Mouse (Mus musculus): ENCODE measurements at regions not wholly inside any gene's neighbourhood (a gene's known extent, or its start where the extent isn't known, plus 50 kb on each side); places are given as distances from the start of the nearest gene placed in this dataset.

DNA sequence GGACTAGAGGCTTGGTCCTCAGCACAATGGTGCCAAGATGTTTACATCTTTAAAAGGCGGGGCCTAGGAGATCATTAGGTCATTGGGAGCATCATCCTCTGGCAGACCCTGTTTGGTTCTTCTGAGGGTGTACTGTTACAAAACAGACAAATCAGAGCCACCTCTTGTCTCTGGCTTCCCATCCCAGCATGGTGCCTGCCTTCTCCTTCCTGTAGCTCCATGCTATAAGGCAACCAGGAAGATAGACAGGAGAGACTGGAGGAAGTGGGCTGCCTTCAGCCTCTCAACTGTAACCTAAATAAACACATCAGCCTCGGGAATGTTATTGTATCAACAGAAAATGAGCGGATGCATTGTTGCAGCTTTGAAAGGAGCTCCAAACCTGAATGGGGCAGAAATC is 529.8 kb upstream of the Gm765 start:
- DNase-seq (ENCODE audit: low read depth): no peak

DNA sequence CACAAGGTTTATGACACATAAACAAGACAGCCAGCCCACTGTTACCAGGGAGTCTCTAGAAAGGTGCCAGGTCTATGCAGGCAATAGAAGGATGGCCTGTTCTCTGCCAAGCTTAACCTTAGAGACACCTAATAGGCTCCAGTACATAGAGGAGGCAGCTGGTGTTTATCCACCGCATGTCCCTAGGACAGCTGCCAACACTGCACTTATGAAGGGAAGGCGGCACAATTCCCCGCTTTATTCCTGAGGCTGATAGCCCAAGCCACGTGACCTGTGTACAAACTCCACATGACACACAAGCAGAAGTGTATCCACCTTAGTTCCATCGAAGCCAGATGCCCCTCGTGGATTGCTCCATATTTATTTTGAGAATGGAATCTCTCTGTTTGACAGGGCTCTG is 527.2 kb upstream of the Gm765 start:
- DNase-seq (ENCODE audit: low read depth): no peak

DNA sequence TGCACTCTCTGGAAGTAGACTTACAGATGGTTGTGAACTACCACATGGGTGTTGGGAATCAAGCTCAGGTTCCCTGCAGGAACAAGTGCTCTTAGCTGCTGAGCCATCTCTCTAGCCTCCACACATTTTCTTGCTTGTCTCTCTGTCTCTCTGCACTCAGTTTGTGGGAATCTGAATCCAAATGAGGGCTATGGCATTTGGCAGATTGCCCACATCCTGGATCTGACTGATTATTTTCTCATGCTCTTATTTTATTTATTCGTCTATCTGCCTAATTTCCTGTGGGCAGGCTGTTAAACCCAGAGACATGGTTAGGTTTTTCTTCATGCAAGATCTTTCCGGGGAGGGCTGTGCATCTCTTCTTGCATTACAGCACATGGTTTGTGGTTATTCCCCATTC is 521.8 kb upstream of the Gm765 start:
- no peak for DNase-seq (ENCODE audit: low read depth)

DNA sequence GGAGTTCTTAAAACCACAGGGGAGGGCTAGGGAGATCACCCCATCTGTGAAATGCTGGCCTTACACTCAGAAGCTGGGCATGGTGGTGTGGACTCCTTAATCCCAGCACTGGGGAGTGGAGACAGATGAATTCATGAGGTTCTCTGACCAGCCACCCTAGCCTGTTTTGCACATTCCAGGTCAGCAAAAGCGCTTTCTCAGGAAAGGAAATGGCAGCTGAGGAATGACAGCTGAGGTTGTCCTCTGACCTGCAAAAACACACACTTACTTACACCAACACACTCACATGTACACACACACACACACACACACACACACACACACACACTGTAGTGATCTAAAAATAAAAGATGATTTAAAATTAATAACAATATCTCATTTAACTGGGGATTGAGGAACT is 513.4 kb upstream of the Gm765 start:
- no peak for DNase-seq (ENCODE audit: low read depth)

DNA sequence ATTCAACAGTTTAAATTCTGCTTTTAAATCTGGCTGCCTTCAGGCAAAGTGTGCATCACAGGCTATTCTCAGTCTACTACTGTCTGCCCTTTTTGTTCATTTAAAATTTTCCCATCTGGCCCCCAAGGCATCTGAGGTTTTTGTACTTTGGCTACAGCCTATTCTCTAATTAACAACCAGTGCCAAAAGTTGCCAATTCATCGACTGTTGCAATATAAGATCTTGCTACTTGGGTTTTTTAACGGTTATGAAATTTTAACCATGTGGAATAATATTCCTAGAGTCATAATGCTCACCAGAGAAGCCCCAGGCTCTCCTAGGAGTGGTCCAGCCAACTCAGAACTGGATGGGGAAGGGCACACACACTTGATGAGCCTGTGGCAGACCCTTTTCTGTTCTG is 508.4 kb upstream of the Gm765 start:
- DNase-seq (ENCODE audit: low read depth): no peak

DNA sequence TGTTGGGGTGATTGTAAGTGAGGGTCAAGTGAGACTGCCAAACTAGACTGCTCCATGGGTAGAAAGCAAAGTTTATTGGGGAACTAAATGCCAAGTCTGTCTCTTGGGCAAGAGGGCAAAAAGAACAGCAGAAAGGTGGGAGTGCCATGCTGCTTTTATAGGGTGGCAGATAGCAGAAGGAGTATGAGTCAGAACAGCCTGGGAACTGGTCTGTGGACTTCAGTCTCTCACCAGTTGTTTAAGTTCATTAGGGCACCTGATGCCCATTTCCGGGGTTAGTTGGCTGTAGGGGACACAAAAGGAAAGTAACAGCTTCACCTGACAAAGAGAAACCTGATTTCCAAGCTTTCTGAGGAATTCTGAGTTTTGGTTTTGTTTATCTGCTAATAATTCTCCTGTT is 506.3 kb upstream of the Gm765 start:
- no peak for DNase-seq (ENCODE audit: low read depth)

DNA sequence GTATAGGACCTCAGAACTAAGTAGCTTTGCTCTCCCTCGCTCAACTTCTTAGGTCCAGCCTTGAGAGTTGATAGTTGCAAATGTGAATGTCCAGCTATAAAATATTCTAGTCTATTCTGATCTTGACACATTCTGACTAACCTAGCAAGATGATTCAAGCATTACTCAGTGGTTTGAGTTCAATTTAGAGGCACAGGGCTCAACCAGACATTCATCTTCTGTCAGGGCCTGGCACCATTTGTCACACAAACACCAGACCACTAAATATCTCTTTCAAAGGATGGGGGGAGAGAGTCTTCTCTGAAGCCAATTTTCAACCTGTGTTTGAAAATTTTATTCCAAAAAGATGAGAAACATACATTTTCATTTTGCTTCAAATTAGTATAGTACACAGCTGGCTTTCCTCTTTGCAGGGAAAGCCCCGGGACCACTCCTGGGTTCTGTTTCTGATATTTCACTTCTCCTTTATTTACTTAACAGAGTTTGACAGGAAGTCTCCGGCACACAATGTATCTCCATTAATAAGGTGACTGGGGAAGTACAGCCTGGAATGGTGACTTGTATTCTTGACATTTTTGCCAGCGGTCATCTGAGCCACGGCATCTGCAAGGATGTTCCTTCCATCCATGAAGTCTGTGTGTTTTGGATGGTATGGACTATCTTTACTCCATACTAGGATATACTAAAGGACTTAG is 503.6 kb upstream of the Gm765 start:
- no peak for DNase-seq (ENCODE audit: low read depth)

DNA sequence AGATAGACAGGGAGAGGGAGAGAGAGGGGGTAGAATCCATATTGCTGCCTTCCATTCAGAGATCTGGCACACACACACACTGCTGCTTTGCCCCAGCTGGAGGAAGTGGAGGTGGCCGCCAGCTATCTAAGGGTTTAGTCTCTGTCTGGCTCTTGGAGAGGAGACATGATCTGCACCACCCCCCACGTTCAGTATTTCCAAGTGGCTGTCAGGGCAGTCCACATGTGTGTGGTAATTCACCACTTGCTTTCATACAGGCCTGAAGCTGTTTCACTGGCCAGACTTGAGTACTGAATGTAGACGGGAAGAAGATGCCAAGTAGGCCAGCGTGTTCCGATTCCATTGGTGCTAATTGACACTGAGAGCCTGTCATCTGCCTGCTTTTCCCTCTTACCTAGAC is 501.0 kb upstream of the Gm765 start:
- peak; percentile 32 for DNase-seq (ENCODE audit: low read depth)

DNA sequence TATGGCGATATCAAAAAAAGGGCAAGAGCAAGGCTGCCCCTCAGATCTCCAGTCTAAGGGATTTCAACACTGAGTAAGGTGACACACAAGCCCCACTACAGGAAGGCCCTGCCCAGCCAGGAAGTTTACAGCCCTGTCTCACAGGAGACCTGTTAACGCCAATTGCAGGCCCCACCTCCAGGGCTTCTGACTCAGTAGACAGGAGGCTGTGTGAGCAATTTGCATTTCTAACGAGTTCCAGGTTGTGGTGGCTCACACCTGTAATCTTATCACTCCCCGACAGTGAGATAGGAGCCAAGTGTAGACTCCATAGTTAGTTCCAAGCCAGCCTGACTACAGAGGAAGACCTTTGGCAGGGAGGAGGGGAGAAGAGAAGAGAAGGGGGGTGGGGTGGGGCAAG is 500.4 kb upstream of the Gm765 start:
- DNase-seq (ENCODE audit: low read depth): peak; percentile 70

DNA sequence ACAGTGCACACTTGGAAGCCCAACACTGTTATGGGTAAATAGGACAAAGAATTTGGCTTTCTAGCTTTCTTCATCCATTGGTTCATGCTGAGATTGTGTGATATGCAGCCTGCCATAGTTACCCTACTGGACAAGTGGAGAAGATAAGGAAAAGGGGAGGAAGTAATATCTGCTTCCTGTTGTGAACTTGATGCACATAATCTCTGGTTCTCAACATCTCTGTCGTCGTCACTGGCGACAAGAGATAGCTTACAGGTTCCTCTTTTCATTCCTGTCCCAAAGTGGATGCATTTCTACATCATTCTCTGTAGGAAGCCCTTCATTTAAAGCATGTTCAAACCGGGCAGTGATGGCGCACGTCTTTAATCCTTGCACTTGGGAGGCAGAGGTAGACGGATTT is 491.4 kb upstream of the Gm765 start:
- no peak for DNase-seq (ENCODE audit: low read depth)

DNA sequence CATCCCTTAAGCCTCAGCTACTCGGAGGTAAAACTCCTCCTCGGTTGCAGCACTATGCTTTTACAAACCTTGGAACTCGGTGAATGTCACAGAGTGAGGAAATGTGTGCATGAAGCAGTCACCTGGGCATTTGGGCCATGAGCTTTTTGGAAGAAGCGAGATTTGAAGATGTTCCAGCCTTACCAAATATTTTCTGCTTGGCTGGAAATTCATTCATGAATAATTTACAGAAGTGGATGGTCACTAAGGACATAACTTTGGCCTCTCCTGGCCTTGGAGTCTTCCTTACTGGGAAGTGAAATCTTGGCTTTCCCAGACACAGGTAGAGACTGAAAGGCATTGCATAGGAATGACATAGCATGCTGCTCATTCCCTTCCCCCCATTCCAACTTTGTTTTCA is 487.6 kb upstream of the Gm765 start:
- DNase-seq (ENCODE audit: low read depth): no peak

DNA sequence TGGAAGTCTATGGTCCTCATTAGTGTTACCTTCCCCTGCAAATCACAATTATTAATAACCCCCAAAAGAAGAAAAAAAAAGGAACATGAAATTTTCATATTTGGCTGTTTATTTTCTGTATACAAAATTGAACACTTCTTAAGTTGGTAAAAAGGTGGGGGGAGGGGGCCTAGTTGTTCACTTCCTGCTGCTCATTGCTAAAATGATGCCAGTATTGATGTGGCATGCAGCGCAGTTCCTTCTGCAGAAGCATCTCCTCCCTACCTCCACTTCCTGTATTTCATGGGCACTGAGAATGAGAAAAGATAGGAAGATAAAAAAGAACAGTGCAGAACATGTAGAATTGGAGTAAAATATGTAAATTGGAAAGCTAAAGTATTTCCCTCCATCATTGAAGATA is 465.5 kb upstream of the Gm765 start:
- DNase-seq (ENCODE audit: low read depth): peak; percentile 60

DNA sequence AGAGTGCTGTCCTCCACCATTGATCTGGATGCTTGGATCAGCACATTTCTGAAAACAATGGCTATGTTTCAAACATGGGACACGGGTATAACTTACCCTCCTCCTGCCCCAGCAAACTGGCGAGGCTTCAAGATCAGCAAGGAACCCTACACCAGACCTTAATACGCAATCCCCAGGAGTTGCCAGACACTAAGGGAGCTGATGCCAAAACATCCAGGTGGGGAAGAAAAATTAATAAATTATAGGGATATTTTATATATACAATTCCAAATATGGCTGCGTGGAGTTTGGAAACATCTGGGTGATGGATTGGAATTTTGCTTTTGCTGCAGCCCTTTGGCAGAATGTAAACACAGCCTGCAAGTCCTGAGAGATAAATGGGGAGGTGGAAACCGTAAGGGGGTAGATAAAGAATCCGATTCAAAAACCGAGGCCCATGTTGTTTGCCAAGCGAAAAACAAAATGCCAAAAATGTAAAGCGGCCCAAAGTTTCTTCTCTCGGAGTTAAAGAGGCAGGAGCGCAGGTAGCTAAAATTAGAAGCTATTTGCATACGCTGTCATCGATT is 460.9 kb upstream of the Gm765 start:
- no peak for DNase-seq (ENCODE audit: low read depth)

DNA sequence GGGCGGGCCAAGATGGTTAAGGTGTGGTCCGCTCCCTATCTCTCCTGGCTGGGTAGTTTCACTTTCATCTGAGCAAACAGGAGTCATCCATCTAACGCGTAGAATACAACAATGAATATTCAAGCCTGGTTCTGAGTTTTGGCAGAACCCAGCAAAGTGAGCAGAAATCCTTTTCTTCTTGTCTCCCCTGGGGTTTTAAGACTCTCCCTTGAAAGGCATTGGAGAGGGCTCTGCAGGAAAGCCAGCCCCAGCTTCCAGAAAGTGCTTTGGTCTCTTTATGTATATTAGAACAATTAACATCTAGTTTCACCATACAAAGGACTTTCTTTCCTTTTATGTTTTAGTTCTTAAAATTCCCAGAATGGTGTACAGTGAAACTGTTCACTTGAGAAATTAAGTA is 458.5 kb upstream of the Gm765 start:
- DNase-seq (ENCODE audit: low read depth): no peak

DNA sequence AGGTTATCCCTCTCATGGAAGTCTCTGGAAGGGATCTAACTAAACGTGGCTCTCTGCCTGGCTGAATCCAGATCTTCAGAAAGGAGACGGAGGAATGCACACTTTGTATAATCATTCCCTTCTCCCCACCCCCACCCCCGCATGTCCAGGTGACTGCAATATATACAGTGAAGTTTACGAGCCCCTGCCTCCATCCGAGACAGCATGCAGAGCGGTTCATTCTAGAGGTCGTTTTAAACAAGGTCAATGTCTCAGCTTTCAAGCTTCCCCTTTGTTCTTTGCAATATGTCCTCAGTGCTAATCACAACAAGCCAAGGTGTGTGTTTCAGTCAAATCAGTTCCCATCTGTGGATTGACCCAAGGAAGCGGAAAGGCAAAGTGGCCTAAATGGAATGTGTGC is 457.5 kb upstream of the Gm765 start:
- DNase-seq (ENCODE audit: low read depth): no peak

DNA sequence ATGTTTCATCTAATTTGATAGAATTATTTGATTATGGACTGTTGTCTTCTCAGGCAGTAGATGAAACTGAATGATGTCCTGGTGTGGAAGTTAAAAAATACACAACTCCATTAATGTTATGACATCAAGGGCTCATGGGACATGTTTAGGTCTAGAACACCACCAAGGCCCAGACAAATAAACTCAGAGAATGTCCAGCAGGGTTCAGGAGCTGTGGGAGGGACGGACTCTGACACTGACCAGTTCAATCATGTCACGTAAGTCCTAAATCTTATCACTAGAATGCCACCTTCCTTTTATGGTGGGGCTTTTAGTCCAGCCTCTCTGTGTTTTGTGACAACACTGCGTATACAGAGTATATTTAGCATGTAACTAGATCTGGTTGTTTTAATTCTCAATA is 455.2 kb upstream of the Gm765 start:
- no peak for DNase-seq (ENCODE audit: low read depth)

DNA sequence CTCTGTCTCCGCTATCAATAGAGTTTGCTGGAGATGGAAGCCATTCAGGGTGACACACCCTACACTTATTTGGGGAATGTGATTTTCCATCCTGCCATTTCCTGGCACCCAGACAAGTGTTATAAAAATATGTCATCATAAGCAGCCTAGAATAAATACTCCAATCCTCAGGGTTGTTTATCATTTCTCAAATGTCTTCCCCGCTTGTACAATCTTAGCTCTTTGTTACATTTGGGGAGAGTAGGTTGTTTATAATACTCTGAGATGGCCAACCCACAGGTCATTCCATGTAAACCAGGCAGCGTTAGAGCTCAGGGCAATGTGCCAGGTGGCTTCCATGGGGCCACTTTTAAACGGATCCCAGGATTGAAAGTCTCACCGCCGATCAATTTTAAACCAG is 454.8 kb upstream of the Gm765 start:
- DNase-seq (ENCODE audit: low read depth): no peak

DNA sequence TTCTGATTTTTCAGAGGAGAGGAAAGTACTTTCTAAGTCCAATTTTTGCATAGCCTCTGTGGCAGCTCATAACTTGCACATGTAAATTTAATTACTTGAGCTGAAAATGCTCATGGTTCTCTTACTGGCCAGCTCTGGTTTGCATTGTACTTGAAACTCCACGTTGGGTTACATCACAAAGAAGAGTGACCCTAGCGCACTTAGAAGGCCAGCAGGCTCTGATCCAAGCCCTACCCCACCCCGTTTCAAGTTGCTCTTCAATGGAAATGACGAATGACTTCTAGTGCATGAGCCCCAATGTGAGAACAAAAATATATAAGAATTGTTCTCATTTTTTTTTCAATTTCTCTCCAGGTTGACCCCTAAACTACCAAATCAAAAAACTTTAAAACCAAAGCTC is 454.1 kb upstream of the Gm765 start:
- DNase-seq (ENCODE audit: low read depth): no peak

DNA sequence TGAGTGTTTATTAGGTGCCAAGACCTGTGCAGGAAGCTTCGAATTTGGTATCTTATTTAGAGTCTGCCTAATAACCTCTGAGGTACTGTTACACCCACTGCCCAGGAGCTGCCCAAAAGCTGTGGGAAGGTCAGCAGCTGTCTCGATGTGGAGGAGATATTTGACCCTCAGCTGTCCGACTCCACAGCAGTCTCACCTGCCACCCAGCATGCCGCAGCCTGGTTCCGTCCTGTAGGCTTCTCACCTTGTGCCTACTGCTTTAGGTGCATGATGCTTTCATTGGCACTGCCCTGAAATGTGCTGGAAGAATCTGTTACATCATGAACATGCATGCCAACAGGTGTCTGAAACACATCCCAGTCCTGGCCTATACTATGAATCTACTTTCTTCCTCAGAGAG is 444.9 kb upstream of the Gm765 start:
- no peak for DNase-seq (ENCODE audit: low read depth)

DNA sequence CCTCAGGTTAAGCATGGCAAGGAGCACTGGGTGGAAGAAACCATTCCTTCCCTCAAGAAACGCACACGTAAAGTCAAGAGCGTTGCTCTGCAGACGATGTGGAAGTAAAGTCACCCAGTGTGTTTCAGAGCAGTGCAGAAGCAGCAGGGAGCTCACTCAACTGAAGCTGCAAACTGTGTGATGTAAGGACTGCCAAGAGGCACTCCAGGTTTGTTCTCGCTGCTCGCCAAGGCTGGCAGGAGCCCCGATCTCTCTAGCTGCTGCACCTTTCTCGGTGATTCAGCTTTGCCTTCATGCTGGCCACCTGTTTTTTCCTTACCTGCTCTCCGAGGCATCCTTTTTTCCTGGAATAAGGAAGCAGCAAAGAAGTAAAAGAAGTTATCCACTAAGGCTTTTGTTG is 439.5 kb upstream of the Gm765 start:
- DNase-seq (ENCODE audit: low read depth): no peak

DNA sequence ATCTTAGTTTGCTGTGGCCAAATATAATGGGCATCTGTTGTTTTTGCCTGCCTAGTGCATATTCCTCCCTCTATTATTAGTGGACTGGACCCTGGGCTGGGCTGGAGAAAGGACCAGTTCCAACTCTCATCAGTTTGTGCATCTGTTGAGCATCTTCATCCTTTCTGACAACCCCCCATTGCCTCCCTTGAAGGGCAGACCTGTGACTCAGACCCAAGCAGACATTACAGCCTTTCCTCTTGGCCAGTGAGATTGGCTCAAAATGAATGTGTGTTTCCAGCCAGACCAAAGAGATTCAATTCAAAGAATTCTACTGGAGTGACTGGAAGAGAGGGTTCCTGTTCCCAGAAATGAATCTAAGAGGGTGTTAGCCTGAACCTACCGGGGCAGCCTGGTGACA is 433.2 kb upstream of the Gm765 start:
- DNase-seq (ENCODE audit: low read depth): no peak

DNA sequence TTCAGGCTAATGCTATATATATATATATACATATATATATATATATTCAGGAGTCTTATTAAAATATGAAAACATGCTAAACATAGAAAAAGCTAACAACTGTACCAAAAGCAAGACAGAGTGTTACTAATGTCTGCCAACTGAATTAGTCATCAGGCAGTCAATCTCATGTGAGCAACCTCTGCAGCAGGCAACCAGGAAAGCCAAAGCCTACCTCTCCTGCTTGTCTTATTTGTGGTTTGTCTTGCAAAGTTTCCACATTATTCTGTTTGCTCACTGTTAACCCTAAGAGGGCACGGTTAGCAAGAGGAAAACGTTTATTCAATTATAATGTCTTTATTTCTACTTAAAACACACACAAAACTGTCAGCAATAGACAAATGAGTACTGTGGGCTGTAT is 427.4 kb upstream of the Gm765 start:
- no peak for DNase-seq (ENCODE audit: low read depth)

DNA sequence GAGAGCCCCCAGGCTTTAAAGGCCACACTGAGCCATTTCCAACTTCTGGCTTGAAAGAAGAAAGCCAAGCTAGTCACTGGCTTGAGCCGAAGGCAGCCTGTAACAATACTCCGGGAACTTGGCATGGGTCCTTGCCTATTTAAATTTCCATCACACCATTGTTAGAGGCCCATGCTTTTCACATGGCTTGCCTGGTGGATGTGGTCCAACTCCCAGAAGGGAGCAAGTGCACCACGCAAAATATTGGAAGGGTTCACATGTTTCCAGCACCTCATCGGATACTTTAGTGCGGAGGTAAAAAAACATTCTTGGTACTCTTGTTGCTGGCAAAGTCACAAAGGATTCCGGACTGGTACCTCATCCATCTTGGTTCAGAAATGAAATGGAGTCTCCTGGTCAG is 426.8 kb upstream of the Gm765 start:
- no peak for DNase-seq (ENCODE audit: low read depth)

DNA sequence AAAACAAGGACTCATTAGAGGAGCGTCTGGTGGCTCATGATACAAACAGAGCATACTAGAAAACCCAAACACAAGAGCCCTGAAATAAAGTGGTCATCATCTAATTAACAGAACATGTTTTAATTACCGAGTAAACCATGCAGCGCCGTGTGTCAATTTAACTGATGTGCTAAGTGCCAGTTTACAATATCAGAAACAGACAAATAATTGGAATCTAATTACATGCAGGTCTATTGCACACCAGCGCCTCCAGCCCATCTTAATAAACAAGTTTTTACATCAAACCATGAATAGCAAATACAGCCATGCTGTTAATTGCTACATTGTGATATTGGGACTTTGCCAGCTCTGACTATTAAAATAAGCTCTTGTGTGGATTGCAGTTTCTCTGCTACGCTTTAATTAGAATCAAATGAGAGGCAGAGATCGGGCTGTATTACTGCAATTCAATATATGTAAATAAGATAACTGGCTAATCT is 425.3 kb upstream of the Gm765 start:
- DNase-seq (ENCODE audit: low read depth): no peak
